Mouse (Mus musculus) layer of hippocampus, postnatal 36 days (tissue): ENCODE measurements at regions not wholly inside any gene's neighbourhood (a gene's known extent, or its start where the extent isn't known, plus 50 kb on each side); places are given as distances from the start of the nearest gene placed in this dataset.

Experiments
- DNase-seq, 2 experiments: peaks; one replicate each; pipeline ENCODE4 v3.0.0; 2022

GRCm38 (mm10) chr9:24833766-24834165 lies 59.7 kb upstream of the Tbx20 start:
- DNase-seq: no peak

DNA sequence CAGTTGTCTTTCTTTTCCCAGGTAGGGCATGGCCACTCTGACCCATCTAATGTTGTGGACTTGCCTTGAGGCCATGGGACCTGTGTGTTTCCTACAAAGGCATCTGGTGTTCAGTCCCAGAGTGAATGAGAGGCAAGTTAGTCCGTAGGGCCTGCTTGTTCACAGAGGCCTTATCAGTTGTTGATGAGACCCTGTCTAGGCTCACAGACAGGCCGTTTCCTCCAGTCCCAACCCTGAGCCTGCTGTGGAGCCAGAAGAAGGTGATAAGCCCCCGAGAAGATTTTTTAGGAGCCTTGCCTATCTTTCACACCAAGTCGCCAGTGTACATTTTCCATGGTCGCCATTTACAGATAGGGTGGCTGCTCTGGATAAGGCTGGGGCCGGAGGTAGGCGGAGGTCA lies 74.1 kb upstream of the Tbx20 start:
- no peak for DNase-seq

DNA sequence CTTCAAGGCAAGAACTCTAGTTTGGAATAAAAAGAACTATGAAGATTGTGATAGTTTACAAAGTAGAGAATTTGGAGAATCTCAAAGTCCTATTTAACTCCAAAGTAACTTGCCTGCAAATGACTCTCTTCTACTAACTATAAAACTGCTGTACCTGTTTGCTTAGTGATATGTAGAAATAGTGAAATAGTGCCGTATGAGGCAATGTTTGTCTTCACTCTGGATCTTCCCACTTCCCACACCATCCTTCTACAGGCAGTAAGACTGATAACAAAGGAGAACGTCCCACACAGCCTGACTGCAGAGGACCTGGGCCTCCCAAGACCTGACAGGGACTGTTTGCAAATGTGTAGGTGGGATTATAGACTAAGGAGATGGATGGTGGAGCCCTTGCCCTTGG lies 85.4 kb upstream of the Tbx20 start:
- no peak for DNase-seq

DNA sequence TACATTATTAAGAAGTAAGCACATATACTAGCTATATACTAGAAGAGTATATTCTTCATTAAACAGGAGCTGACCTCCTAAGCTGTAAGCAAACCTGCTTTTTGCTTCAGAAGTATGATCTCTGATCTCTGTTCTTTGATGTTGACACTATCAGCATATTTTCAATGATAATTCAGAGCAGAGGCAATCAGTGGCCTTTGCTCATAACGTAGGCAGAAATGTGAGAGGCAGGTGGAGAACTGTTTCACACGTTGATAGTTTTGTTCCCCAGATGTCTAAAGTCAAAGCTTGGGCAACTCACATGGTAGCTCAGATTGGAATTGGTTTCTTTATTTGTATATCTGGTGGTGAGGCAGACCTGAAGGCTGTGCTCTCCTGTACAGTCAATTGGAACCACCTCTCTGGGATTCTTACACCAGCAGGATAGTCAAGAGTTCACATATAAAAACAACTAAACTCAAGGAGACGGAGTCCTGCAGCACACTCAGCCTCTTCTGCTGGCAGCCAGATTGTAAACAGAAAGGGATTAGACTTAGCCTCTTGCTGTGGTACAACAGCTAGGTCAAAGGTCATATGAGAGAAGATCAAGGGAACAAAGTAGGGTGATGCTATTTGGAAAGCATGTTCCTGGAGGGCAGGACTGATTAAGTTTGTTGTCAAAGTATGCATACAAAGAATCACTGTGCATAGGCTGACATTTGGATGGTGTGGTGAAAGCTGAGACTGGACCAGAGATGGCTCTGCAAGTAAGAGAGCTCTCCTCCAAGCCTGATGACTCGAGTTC lies 92.5 kb upstream of the Tbx20 start:
- DNase-seq: no peak

DNA sequence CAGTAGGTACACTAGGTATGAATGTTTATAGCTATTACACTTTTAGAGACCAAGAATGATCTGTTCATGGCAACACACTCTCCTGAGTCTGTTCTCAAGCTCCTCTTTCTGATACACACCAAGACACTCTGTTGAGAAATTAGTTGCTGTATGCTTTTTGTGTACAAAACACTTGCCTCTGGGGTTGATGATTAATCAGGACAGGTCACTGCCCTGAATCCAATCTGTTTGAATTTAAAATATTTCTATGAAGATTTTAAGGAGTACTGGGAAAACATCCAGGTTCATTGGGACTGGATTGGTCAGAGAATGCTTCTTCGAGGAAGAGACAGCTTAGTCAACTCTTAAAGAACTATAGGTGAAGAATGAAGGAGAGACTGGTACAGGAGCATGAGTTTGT lies 94.6 kb upstream of the Tbx20 start:
- DNase-seq: no peak

GRCm38 (mm10) chr9:24874434-24875143 lies 100.5 kb upstream of the Tbx20 start:
- DNase-seq: no peak

GRCm38 (mm10) chr9:24878384-24879174 lies 104.5 kb upstream of the Tbx20 start:
- no peak for DNase-seq

DNA sequence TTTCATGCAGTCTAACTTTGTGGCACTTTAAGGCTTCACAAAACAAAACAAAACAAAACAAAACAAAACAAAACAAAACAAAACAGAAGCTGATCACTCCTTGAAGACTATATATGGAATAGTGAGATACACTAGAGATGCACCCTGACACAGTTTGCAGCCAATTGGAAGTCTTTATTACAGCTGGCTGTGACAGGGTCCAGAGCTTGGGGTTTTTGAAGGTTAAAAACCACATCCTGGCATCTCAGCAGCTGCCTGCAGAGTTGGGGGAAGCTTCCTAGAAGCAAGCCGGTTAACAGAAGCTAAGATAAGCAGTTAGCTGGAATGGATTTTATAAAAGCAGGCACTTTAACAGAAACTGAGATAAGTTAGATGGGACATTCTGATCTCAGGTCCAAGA lies 105.6 kb upstream of the Tbx20 start:
- DNase-seq: no peak

DNA sequence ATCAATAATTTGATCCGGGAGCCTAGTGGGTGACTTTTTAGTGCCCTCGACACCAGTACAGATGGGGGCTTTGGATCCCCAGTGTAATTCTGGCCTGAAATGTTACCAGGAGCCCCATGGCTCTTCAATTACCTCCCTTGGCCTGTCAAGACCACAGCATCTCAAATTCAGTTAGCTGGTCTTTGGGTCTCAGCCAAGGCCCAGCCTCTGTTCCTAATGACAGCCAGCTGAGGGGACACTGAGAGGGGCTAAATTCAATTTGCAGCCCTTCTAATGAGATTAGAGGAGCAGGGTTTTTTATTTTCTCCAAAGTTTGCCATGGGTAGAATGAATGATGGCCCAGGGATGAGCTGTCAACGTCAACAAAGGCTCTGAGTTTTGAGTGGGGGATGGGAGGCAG lies 109.9 kb upstream of the Tbx20 start:
- no peak for DNase-seq

- DNase-seq: no peak
Observed at GRCm38 (mm10) chr9:24888282-24888681, 114.2 kb upstream of the Tbx20 start.

GRCm38 (mm10) chr9:24896498-24897261 lies 122.6 kb upstream of the Tbx20 start:
- no peak for DNase-seq

DNA sequence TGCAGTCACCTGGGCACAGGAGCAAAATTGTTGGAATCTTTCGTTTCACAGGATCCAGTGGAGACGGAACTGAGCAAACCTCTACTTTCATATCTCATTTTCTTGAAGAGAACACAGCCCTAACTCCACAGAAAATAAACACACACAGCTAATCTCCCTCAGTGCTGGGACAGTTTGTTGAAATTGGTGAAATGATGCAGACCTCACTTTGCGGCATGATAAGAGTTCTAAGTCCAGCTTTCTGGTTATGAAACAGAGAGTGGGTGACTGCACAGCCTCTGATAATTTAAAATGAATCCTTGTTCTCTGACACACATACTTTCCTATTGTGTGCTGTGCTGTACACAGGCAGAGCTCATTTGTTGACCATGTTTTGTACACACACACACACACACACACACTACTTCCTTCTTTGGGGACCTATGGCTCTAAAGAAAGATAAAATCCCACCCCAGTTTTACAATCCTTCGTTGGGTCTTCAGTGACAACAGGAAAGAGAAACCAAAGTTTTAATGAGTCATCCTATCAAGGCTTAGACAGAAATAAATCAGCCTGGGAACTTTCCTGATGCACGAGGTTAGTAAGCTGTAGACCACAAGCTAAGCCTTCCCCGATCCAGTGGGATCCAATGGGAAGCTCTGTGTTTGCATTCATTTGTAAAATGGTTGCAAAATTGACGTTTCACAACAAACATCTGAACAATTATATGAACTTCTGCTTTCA lies 125.3 kb upstream of the Tbx20 start:
- no peak for DNase-seq

DNA sequence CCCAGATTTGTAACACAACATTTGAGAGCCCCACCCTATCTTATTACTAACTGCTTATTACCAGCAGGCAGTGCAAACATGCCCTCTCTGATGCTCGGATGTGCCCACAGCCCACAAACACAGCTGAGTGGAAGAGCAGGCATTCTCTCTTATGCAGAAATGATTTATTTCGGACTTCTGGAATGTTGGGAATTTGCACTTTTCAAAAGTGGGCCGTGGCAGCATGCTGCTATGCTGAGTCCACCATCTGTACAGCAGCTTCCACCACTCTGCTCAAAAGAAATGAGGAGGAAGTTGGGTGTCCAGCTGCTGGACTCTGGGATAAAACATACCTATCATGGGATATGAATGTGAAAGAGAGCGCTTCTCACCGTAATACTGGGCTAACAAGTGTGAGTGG lies 129.6 kb upstream of the Tbx20 start:
- DNase-seq: no peak

GRCm38 (mm10) chr9:24909086-24909979 lies 135.2 kb upstream of the Tbx20 start:
- no peak for DNase-seq

- DNase-seq: no peak
Observed at GRCm38 (mm10) chr9:24910738-24911137, 136.6 kb upstream of the Tbx20 start.

DNA sequence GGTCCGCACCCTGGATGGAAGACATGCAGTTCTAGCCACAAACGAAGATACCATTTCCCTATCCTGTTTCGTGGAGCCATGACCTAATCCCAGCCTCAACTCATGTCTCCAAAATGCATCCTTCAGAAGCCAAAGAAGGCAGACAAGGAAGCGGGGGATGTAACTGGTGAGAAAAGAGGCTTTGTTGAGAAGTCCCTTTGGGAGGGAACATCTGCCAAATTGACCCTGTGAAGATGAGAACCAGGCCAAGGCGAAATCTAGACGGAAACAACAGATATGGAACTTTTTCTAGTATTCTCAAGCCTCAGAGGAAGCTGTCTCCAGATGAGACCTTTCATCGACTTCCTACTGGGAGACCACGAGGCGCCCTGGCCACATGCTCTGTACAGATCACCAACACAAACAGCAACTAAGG lies 145.9 kb upstream of the Tbx20 start:
- no peak for DNase-seq

DNA sequence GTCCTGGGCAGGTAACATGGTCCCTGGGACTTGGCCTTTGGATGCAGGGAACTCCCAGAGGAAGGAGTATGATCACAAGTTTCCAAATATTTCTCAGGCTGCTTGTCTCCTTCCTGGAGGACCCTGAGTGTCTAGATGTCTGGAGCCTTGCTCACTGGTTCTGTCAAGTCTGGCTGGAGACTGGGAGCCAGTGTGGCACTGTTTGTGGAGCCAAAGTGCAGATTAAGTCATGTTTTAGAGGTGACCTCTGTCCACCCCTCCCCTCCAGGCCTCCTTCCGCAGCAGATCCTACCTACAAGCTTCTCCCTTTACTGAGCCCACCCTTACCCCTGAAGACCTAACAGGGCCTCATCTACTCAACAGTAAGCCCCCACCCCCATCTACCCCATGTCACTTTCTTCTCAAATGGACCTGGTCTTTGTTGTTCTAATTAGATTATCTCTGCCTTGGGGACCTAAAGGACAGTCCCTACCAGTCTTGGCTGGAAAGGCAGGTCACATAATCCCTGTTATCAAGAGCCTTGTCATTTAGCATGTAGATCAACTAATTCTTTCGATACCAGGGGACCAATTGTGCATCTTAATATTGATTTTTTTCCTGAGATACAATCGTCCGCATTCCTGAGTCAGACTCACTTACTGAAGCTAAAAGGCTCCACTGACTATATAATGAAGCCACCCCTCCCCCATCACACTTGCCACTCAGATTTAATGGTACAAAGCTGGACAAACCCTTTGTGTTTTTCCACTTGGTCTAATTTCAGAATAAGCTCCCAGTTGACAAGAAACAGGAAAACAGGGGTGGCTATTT lies 148.2 kb upstream of the Tbx20 start:
- no peak for DNase-seq

GRCm38 (mm10) chr9:24923514-24923913 lies 149.4 kb upstream of the Tbx20 start:
- no peak for DNase-seq

DNA sequence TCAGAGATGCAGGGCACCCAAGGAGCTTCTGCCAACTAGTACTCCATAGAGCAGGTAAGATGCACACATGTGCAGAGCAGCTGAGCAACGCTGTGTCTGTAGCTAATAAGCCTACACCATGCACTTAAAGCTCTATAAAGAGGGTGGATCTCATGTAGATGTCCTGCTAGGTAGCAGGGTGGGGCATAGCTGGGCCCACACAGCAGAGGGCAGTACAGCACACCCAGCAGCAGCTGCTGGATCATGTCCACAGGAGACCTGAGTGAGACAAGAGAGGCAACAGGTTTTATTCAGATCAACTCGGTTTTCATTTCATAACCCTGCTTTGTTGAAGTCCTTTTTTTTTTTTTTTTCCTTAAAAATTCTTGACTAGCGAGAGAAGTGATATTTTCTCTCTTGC lies 151.5 kb upstream of the Gm10181 start:
- DNase-seq: no peak

DNA sequence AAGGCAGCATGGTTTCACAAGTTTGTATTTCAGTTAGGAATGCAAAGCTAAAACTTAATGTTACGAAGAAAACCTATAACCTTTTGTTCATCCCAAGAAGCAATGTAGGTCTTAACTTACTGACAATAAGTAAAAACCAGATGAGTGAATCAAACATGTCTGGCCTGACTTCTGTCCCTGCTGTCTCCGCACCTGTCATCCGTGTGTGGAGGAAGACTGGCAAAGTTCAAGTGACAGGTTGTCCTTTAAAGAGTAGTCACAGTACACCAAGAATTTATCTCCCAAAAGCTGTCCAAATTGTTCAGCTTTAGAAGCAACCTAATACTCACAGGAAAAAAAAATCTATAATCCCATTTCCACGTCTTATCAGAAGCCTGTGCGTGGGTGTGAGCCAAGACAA lies 146.3 kb upstream of the Gm10181 start:
- DNase-seq: no peak
